Mouse (Mus musculus) heart, embryonic 11.5 days (tissue): Measurements from ENCODE around the gene Tsku. TPM values are rescaled to one million over a fixed set of nuclear protein-coding genes. Genes with fewer than 3 reads are reported as not detected.

Source experiments
- polyA plus RNA-seq: library from polyadenylated mRNA; unstranded; fragments of >200 nt; fragmentation: Nextera tagmentation; extraction: Ambion mirVana; gene quantifications from 2 replicates; pipeline ENCODE4 v1.2.1, GENCODE M21; 2014

Gene Tsku
- polyA plus RNA-seq, 1 experiment from 2014 or later, result 6.8 TPM

Other genes with a start within 250 kb of the Tsku start
- 8.4 and 11.9 TPM in 2 replicates for gene Myo7a, start 241.8 kb downstream of the Tsku start, polyA plus RNA-seq
- 0.37 and 0.47 TPM in 2 replicates for gene Omp, start 215.8 kb downstream of the Tsku start, polyA plus RNA-seq
- 5.8 and 6.4 TPM in 2 replicates for gene Capn5, start 183.1 kb downstream of the Tsku start, polyA plus RNA-seq
- 0.21 TPM in 1 of 2 replicates, not detected in the other for gene B3gnt6, start 161.8 kb downstream of the Tsku start, polyA plus RNA-seq
- 23.8 and 26.0 TPM in 2 replicates for gene Acer3, start 40.1 kb downstream of the Tsku start, polyA plus RNA-seq
- 0.10 TPM in 1 of 2 replicates, not detected in the other for gene Gucy2d, start 79.1 kb upstream of the Tsku start, polyA plus RNA-seq
- 3.9 and 6.4 TPM in 2 replicates for gene Lrrc32, start 128.0 kb upstream of the Tsku start, polyA plus RNA-seq